In the genomic region with DNA sequence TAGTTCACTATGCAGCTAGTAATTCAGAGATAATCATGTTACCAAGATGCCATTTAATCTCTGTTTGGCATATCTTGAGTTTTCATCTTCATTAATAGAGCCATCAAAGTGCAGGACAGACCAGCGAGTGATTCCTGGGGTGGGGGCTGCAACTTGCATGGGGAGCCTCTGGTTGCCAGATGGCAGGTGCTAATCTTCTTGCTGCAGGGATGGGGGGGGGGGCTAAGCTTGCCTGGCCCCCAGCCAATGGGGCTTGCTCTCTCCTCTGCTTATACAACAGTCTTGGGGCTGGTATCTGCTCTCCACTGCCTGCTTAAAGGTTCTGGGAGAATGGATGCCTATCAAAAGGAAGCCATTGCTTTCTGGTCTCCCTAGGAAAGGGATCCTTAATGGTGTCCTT, we compare ENCODE assay signal across 22 mouse cellular contexts.
DNase-seq lines count a peak whose midpoint lies in the region; ATAC-seq lines count a peak whose summit lies in the region.
"Had no signal": no experiment of that assay in that cellular context is flagged by ENCODE, and none has a peak within 500 bp of the region (broad histone marks: within the 10 kb centered on the region; RNA-seq: fewer than 3 reads in every experiment).

No protein-coding gene starts in this region.

- no peaks in the 10 kb centered on the region for H3K9me3 ChIP-seq in embryonic facial prominence, embryonic 14.5 days (ENCODE audit: control insufficient read depth, low read length)
- no peaks in the 10 kb centered on the region for H3K9me3 ChIP-seq in embryonic facial prominence, embryonic 10.5 days
- no peaks in the 10 kb centered on the region for H3K9me3 ChIP-seq in limb, embryonic 13.5 days
- H3K9me3 ChIP-seq in limb, embryonic 10.5 days (replicated peaks), result no peaks in the 10 kb centered on the region
- no peaks in the 10 kb centered on the region for H3K9me3 ChIP-seq in forebrain, embryonic 11.5 days (ENCODE audit: control insufficient read depth, low read length)
- H3K9me3 ChIP-seq: heart, embryonic 13.5 days; lung, embryonic 15.5 days had no signal

- no peak overlapping the region for H3K27ac ChIP-seq in embryonic facial prominence, embryonic 14.5 days (replicated peaks; ENCODE audit: low read depth, low read length)
- no peak overlapping the region for H3K27ac ChIP-seq in embryonic facial prominence, embryonic 10.5 days (replicated peaks)
- H3K27ac ChIP-seq in limb, embryonic 13.5 days, result no peak overlapping the region
- no peak overlapping the region for H3K27ac ChIP-seq in limb, embryonic 10.5 days
- no peak overlapping the region for H3K27ac ChIP-seq in forebrain, embryonic 11.5 days (ENCODE audit: low read depth, low read length)
- H3K27ac ChIP-seq: heart, embryonic 13.5 days; kidney, postnatal 0 days; lung, embryonic 15.5 days had no signal

- DNase-seq in embryonic facial prominence, embryonic 14.5 days (ENCODE audit: low spot score), result peak; percentile 11
- no peak for DNase-seq in embryonic facial prominence, embryonic 10.5 days (ENCODE audit: low spot score)
- no peak for DNase-seq in limb, embryonic 10.5 days (ENCODE audit: low spot score)
- peak; percentile 54 for DNase-seq in retina, adult 2 months (ENCODE audit: low read depth, low spot score)
- DNase-seq in retina, embryonic 14.5 days (ENCODE audit: low spot score), result no peak
- no peak for DNase-seq in forebrain, embryonic 11.5 days (ENCODE audit: low spot score)
- DNase-seq: adrenal gland, postnatal 10 days; cerebellum, adult 11-12 months; cerebellum, postnatal 25 days; forebrain, postnatal 0 days; heart, postnatal 10 days; kidney, adult 8-10 months; kidney, postnatal 4 days; thymus, adult 2 months; thymus, postnatal 36 days had no signal

- 74% methylated on average over 1 of the region's 1 CpGs for WGBS in embryonic facial prominence, embryonic 14.5 days
- 78% methylated on average over 1 of the region's 1 CpGs for WGBS in embryonic facial prominence, embryonic 10.5 days
- WGBS in limb, embryonic 13.5 days, result 52% methylated on average over 1 of the region's 1 CpGs
- 82% methylated on average over 1 of the region's 1 CpGs for WGBS in limb, embryonic 10.5 days
- 88% methylated on average over 1 of the region's 1 CpGs for WGBS in forebrain, embryonic 11.5 days

- H3K27me3 ChIP-seq in embryonic facial prominence, embryonic 14.5 days (replicated peaks; ENCODE audit: control insufficient read depth, insufficient read depth, low read length), result no peaks in the 10 kb centered on the region
- no peaks in the 10 kb centered on the region for H3K27me3 ChIP-seq in embryonic facial prominence, embryonic 10.5 days (replicated peaks; ENCODE audit: low read depth, poor library complexity, severe bottlenecking)
- H3K27me3 ChIP-seq in limb, embryonic 13.5 days, result no peaks in the 10 kb centered on the region
- H3K27me3 ChIP-seq in limb, embryonic 10.5 days (ENCODE audit: low read depth, poor library complexity, severe bottlenecking), result no peaks in the 10 kb centered on the region
- H3K27me3 ChIP-seq in forebrain, embryonic 11.5 days (ENCODE audit: control insufficient read depth, insufficient read depth, low read length), result no peaks in the 10 kb centered on the region
- H3K27me3 ChIP-seq: heart, embryonic 13.5 days; lung, embryonic 15.5 days; Patski had no signal

- H3K4me1 ChIP-seq in embryonic facial prominence, embryonic 14.5 days (ENCODE audit: control insufficient read depth, insufficient read depth, low read length), result no peaks in the 10 kb centered on the region
- no peaks in the 10 kb centered on the region for H3K4me1 ChIP-seq in embryonic facial prominence, embryonic 10.5 days
- no peaks in the 10 kb centered on the region for H3K4me1 ChIP-seq in limb, embryonic 13.5 days
- H3K4me1 ChIP-seq in limb, embryonic 10.5 days, result no peaks in the 10 kb centered on the region
- H3K4me1 ChIP-seq in forebrain, embryonic 11.5 days (replicated peaks; ENCODE audit: control insufficient read depth, insufficient read depth, low read length), result no peaks in the 10 kb centered on the region
- H3K4me1 ChIP-seq: heart, embryonic 13.5 days; lung, embryonic 15.5 days had no signal

- no peak overlapping the region for H3K4me2 ChIP-seq in embryonic facial prominence, embryonic 14.5 days (ENCODE audit: low read depth, low read length)
- H3K4me2 ChIP-seq in limb, embryonic 13.5 days (replicated peaks), result no peak overlapping the region
- no peak overlapping the region for H3K4me2 ChIP-seq in forebrain, embryonic 11.5 days (ENCODE audit: low read depth, low read length, severe bottlenecking)
- H3K4me2 ChIP-seq: heart, embryonic 13.5 days; liver, embryonic 11.5 days; lung, embryonic 15.5 days had no signal

- H3K4me3 ChIP-seq in embryonic facial prominence, embryonic 14.5 days (ENCODE audit: low read depth, low read length), result no peak overlapping the region
- H3K4me3 ChIP-seq in embryonic facial prominence, embryonic 10.5 days, result no peak overlapping the region
- H3K4me3 ChIP-seq in limb, embryonic 13.5 days, result no peak overlapping the region
- no peak overlapping the region for H3K4me3 ChIP-seq in limb, embryonic 10.5 days
- no peak overlapping the region for H3K4me3 ChIP-seq in forebrain, embryonic 11.5 days (ENCODE audit: low read depth, low read length)
- H3K4me3 ChIP-seq: heart, embryonic 13.5 days; lung, embryonic 15.5 days had no signal

- no peaks in the 10 kb centered on the region for H3K36me3 ChIP-seq in embryonic facial prominence, embryonic 14.5 days (ENCODE audit: control insufficient read depth, insufficient read depth, low read length)
- H3K36me3 ChIP-seq in embryonic facial prominence, embryonic 10.5 days (replicated peaks), result no peaks in the 10 kb centered on the region
- H3K36me3 ChIP-seq in limb, embryonic 13.5 days, result no peaks in the 10 kb centered on the region
- H3K36me3 ChIP-seq in limb, embryonic 10.5 days, result no peaks in the 10 kb centered on the region
- no peaks in the 10 kb centered on the region for H3K36me3 ChIP-seq in forebrain, embryonic 11.5 days (ENCODE audit: control insufficient read depth, insufficient read depth, low read length)
- H3K36me3 ChIP-seq: heart, embryonic 13.5 days; lung, embryonic 15.5 days had no signal

- H3K9ac ChIP-seq in embryonic facial prominence, embryonic 14.5 days (ENCODE audit: low read depth, low read length), result no peak overlapping the region
- no peak overlapping the region for H3K9ac ChIP-seq in limb, embryonic 13.5 days
- no peak overlapping the region for H3K9ac ChIP-seq in forebrain, embryonic 11.5 days (ENCODE audit: low read length)
- H3K9ac ChIP-seq: forebrain, postnatal 0 days; heart, embryonic 13.5 days; lung, embryonic 15.5 days had no signal

- no peak for ATAC-seq in embryonic facial prominence, embryonic 14.5 days (ENCODE audit: low read depth)
- ATAC-seq in limb, embryonic 13.5 days (ENCODE audit: low FRiP score, low read depth), result 0 out of 2 replicates have a peak, but pooled peaks have one; percentile 36
- ATAC-seq in forebrain, embryonic 11.5 days (replicated peaks; ENCODE audit: low FRiP score), result no peak
- ATAC-seq: forebrain, postnatal 0 days; intestine, embryonic 16.5 days; Patski had no signal

Comparison
In these comparisons a context has a peak if more than half of its experiments do, and no peak if none do; other contexts are left out.
1. DNase-seq: peak in embryonic facial prominence, embryonic 14.5 days (single experiment) and retina, adult 2 months (single experiment); none in embryonic facial prominence, embryonic 10.5 days (single experiment), limb, embryonic 10.5 days (single experiment), retina, embryonic 14.5 days (single experiment) and forebrain, embryonic 11.5 days (single experiment).